ENCODE assay signal across 17 mouse cellular contexts in the genomic region with DNA sequence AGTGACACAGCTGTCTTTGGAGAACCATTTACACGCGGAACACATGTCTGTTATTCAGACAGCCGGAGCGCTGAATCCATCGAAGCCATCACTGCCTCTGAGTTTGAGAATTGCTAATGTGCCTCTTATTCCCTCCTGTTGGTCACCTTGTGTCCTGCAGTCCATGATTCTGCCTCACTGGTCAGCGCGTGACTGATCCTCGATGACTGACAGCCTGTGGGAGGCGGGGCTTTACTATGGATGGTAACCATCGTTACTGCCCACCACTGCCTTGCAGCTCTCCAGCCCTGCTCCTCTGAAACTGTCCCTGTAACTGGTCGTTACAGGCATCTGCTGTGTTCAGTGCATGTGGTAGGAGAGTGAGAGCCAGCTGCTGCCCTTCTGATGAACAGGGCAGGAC.
"Had no signal": no experiment of that assay in that cellular context is flagged by ENCODE, and none has a peak within 500 bp of the region (broad histone marks: within the 10 kb centered on the region; RNA-seq: fewer than 3 reads in every experiment).

No protein-coding gene starts in this region.

- H3K9me3 ChIP-seq: limb, embryonic 10.5 days; limb, embryonic 13.5 days; liver, embryonic 12.5 days; liver, embryonic 15.5 days had no signal

- ATAC-seq: liver, embryonic 12.5 days had no signal

- H3K4me1 ChIP-seq: limb, embryonic 10.5 days; limb, embryonic 13.5 days had no signal

- H3K27ac ChIP-seq: kidney, postnatal 0 days; limb, embryonic 10.5 days; limb, embryonic 13.5 days; liver, embryonic 12.5 days; liver, embryonic 15.5 days had no signal

- DNase-seq: kidney, adult 18-20 months; kidney, postnatal 25 days; liver; lung, adult 18-20 months; lung, postnatal 14 days; lung, postnatal 4 days; midbrain, embryonic 14.5 days; right cerebral cortex, postnatal 25 days; thymus, adult 2 months; thymus, postnatal 14 days; thymus, postnatal 4 days had no signal

- H3K9ac ChIP-seq: limb, embryonic 13.5 days; liver, embryonic 12.5 days; liver, embryonic 15.5 days had no signal

- H3K27me3 ChIP-seq: limb, embryonic 13.5 days; liver, embryonic 12.5 days; liver, embryonic 15.5 days had no signal

- H3K4me2 ChIP-seq: limb, embryonic 13.5 days; liver, embryonic 12.5 days; liver, embryonic 15.5 days; midbrain, embryonic 11.5 days had no signal

- H3K4me3 ChIP-seq: limb, embryonic 10.5 days; limb, embryonic 13.5 days; liver, embryonic 12.5 days; liver, embryonic 15.5 days had no signal
